Mouse (Mus musculus): ENCODE measurements around the gene Hoxa2. TPM values are rescaled to one million over a fixed set of nuclear protein-coding genes. Genes with fewer than 3 reads are reported as not detected.

Gene Hoxa2
- polyA plus RNA-seq, 1 experiment from 2014 or later = not detected

DNA sequence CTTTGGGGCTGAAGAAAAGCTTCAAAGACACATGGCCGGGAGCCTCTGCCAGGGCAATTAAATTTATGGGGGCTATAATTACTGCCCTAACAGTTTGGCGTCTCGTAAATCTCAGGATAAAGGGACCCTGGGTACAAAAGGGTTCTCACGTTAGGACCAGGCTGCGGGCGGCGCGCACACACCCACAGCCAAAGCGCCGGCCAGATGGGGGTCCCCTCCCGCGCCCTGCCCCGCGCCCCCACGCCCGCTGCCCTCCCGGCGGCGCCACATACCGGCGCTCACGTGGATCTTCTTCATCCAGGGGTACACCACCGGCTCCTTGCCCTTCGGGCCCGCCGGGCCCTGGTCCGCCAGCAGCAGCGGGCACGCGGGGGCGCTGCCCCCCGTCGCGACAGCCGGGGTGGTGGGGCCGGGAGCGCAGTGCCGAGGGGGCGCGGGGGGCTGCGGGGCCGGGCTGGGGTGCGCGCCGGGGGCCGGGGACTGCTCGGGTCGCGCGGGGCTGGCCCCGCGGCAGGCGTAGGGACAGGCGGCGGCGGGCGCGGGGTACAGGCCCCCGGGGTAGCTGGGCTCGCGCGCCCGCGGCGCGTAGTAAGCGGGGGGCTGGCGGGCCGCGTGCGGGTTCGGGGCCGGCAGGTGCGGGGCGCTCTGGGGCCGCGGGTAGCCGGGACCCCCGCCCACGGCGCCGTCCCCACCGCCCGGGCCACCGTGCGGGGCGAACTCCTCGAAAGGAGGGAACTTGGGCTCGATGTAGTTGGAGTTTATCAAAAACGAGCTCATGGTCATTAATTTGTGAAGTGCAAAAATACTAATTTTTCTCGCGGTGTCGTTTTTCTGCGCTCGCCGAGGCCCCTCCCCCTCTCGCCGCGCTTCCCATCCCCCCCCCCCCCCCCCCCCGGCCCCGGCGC, 26.5 kb upstream of the Hoxa2 start, which contains the start of gene Hoxa4:
Gene Hoxa4, minus strand, starts transcription at position 848 of the 905 bp plus-strand sequence.
- H3K9ac ChIP-seq (replicated peaks; ENCODE audit: low read depth, low read length) = no peak within 1 kb of the TSS
- no peaks in the 10 kb centered on the region for H3K36me3 ChIP-seq (ENCODE audit: control insufficient read depth, insufficient read depth)
- peaks cover 5% of the 10 kb centered on the region for H3K4me1 ChIP-seq (replicated peaks; ENCODE audit: control insufficient read depth, insufficient read depth, low read length)
- peak; percentile 12; the same call in 1 of the 2 replicates for ATAC-seq
- peak within 1 kb of the TSS; percentile 54 for H3K4me2 ChIP-seq (ENCODE audit: low read length)
- H3K4me3 ChIP-seq (replicated peaks; ENCODE audit: low read length) = peak within 1 kb of the TSS; percentile 35
- H3K27ac ChIP-seq (ENCODE audit: low read length) = no peak within 1 kb of the TSS
- under 1% methylated on average over 70 of the region's 102 CpGs for WGBS
- H3K9me3 ChIP-seq (ENCODE audit: control insufficient read depth, low read length) = no peaks in the 10 kb centered on the region; the same call in 1 of the 2 replicates
- peaks cover 94% of the 10 kb centered on the region for H3K27me3 ChIP-seq (replicated peaks; ENCODE audit: control insufficient read depth, insufficient read depth, low read length)

DNA sequence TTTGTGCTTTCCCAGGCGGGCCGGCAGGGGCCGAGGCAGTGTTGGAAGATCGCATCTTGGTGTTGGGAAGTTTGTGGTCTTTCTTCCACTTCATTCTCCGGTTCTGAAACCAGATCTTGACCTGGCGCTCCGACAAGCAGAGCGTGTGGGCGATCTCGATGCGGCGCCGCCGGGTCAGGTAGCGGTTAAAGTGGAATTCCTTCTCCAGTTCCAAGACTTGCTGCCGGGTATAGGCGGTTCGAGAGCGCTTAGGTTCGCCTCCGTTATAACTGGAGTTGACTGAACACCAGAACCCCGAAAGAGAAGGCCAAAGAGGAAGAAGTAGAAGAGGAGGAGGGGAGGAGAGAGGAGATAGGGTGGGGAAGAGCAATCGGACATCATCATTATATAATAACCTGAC, 25.8 kb upstream of the Hoxa2 start:
- Histone ChIP-seq H3K27ac (ENCODE audit: low read length) (no peak overlapping the region), H3K4me1 (replicated peaks; ENCODE audit: control insufficient read depth, insufficient read depth, low read length) (peaks cover 5% of the 10 kb centered on the region), H3K9me3 (ENCODE audit: control insufficient read depth, low read length) (no peaks in the 10 kb centered on the region; the same call in 1 of the 2 replicates), H3K36me3 (ENCODE audit: control insufficient read depth, insufficient read depth) (no peaks in the 10 kb centered on the region), H3K9ac (replicated peaks; ENCODE audit: low read depth, low read length) (no peak overlapping the region), H3K27me3 (replicated peaks; ENCODE audit: control insufficient read depth, insufficient read depth, low read length) (peaks cover 95% of the 10 kb centered on the region), H3K4me3 (replicated peaks; ENCODE audit: low read length) (no peak overlapping the region), H3K4me2 (ENCODE audit: low read length) (no peak overlapping the region)
- 2% methylated on average over 23 of the region's 23 CpGs for WGBS
- ATAC-seq = no peak

DNA sequence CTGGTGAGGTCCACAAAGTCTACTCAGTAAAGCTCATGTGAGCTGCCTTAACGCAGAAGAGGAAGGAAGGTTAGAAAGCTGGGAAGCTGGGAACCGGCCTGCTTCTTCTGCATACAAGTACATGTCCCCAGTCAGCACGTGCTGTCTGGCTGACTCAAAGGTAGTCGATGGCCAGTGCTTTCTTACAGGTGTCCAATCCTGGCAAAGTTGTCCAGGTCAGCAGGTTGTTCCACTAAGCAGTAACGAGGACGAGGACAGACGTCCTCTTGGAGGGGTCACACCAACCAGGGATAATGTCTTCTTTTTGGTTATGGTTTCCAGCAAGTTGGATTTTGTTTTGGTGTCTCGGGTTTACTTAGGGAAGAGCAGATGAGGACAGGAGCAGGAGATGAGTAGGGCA, 25.3 kb upstream of the Hoxa2 start:
- no peak overlapping the region for H3K9ac ChIP-seq (replicated peaks; ENCODE audit: low read depth, low read length)
- ATAC-seq = no peak
- peaks cover 95% of the 10 kb centered on the region for H3K27me3 ChIP-seq (replicated peaks; ENCODE audit: control insufficient read depth, insufficient read depth, low read length)
- H3K36me3 ChIP-seq (ENCODE audit: control insufficient read depth, insufficient read depth) = no peaks in the 10 kb centered on the region
- no peaks in the 10 kb centered on the region; the same call in 1 of the 2 replicates for H3K9me3 ChIP-seq (ENCODE audit: control insufficient read depth, low read length)
- H3K4me3 ChIP-seq (replicated peaks; ENCODE audit: low read length) = no peak overlapping the region
- no peak overlapping the region for H3K27ac ChIP-seq (ENCODE audit: low read length)
- H3K4me1 ChIP-seq (replicated peaks; ENCODE audit: control insufficient read depth, insufficient read depth, low read length) = peaks cover 5% of the 10 kb centered on the region
- WGBS = 4% methylated on average over 8 of the region's 8 CpGs
- no peak overlapping the region for H3K4me2 ChIP-seq (ENCODE audit: low read length)

DNA sequence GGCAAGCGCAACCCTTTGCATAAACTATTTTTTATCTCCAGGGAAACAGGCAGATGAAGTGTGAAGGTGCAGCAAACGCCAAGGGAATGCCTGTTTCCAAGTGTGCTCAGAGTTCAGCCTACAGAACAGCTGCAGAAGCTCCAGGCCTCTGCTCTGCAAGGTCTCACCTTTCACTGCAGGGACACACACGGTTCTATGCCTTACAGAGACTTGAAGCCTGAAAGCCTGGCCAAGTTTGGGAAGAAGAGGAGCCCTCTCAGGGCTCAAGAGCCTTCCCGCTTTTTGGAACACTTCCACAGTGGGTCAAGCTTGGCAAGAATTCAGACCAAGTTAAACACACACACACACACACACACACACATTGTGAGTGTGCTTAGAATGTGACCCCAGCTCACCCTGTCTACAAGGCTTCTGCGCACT, 24.6 kb upstream of the Hoxa2 start:
- H3K9ac ChIP-seq (replicated peaks; ENCODE audit: low read depth, low read length) = no peak overlapping the region
- peaks cover 5% of the 10 kb centered on the region for H3K4me1 ChIP-seq (replicated peaks; ENCODE audit: control insufficient read depth, insufficient read depth, low read length)
- H3K27me3 ChIP-seq (replicated peaks; ENCODE audit: control insufficient read depth, insufficient read depth, low read length) = peaks cover 95% of the 10 kb centered on the region
- no peak for ATAC-seq
- H3K4me2 ChIP-seq (ENCODE audit: low read length) = no peak overlapping the region
- H3K36me3 ChIP-seq (ENCODE audit: control insufficient read depth, insufficient read depth) = no peaks in the 10 kb centered on the region
- no peak overlapping the region for H3K27ac ChIP-seq (ENCODE audit: low read length)
- no peaks in the 10 kb centered on the region; the same call in 1 of the 2 replicates for H3K9me3 ChIP-seq (ENCODE audit: control insufficient read depth, low read length)
- H3K4me3 ChIP-seq (replicated peaks; ENCODE audit: low read length) = no peak overlapping the region
- WGBS = 10% methylated on average over 5 of the region's 5 CpGs

DNA sequence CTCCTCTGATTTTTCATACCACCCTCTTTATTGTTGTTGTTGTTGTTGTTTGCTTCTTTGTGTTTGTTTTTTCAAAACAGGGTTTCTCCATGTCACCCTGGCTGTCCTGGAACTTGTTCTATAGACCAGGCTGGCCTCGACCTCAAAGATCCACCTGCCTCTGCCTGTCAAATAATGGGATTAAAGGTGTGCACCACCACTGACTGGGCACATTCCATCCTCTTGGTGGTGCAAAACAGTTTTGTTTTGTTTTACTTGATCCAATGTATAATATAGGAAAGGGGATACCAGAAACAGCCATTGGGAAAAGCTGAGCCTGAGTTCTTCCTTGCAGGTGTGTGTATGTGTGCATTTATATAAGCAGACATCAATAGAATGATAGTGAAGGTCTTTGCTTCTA, 21.9 kb upstream of the Hoxa2 start:
- Histone ChIP-seq H3K36me3 (ENCODE audit: control insufficient read depth, insufficient read depth) (no peaks in the 10 kb centered on the region), H3K27ac (ENCODE audit: low read length) (no peak overlapping the region), H3K4me2 (ENCODE audit: low read length) (no peak overlapping the region), H3K9me3 (ENCODE audit: control insufficient read depth, low read length) (no peaks in the 10 kb centered on the region; the same call in 1 of the 2 replicates), H3K4me3 (replicated peaks; ENCODE audit: low read length) (no peak overlapping the region), H3K27me3 (replicated peaks; ENCODE audit: control insufficient read depth, insufficient read depth, low read length) (peaks cover 98% of the 10 kb centered on the region), H3K9ac (replicated peaks; ENCODE audit: low read depth, low read length) (no peak overlapping the region), H3K4me1 (replicated peaks; ENCODE audit: control insufficient read depth, insufficient read depth, low read length) (no peaks in the 10 kb centered on the region; the same call in none of the 2 replicates)
- ATAC-seq = no peak
- WGBS = 11% methylated on average over 1 of the region's 1 CpGs

DNA sequence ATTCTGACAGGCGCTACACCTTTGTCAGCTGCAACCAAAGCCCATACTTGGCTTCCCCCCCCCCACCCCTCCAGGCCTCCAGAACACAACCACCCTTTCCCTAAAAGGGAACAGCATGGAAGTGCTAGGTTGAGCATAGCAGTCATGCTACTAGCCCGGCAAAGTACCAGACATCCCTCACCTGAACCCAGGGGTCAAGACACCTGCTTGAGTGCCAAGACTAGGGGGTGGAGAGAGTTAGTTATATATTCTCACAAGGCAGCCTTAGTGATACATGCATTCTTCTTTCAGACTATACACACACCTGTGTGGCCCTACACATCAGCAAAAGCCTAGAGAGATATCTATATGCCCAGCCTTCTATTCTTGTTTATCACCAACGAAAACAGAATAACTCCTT, 21.2 kb upstream of the Hoxa2 start:
- H3K9ac ChIP-seq (replicated peaks; ENCODE audit: low read depth, low read length) = no peak overlapping the region
- H3K9me3 ChIP-seq (ENCODE audit: control insufficient read depth, low read length) = no peaks in the 10 kb centered on the region; the same call in 1 of the 2 replicates
- no peak for ATAC-seq
- H3K36me3 ChIP-seq (ENCODE audit: control insufficient read depth, insufficient read depth) = no peaks in the 10 kb centered on the region
- WGBS = 5% methylated on average over 3 of the region's 3 CpGs
- H3K27me3 ChIP-seq (replicated peaks; ENCODE audit: control insufficient read depth, insufficient read depth, low read length) = peaks cover 98% of the 10 kb centered on the region
- H3K4me3 ChIP-seq (replicated peaks; ENCODE audit: low read length) = no peak overlapping the region
- no peak overlapping the region for H3K4me2 ChIP-seq (ENCODE audit: low read length)
- no peaks in the 10 kb centered on the region; the same call in 1 of the 2 replicates for H3K4me1 ChIP-seq (replicated peaks; ENCODE audit: control insufficient read depth, insufficient read depth, low read length)
- H3K27ac ChIP-seq (ENCODE audit: low read length) = no peak overlapping the region

DNA sequence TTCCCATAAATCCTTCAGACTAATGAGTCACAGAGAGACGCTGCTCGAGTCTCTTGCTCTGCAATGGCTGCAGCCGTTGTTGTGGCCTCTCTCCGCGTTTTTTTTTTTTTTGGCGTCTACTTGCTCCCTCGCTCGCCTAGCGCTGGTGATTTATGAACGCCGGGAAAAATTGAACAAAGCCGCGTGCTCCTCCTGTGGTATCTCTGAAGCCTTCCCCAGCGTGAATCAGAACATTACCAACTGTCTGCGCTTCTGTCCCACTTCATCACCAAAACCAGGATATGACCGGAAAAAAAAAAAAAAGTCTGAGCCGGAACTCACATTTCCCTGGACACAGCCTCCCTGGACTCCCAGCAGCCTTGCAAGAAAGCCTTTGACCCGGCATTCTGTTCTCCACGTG, 20.6 kb upstream of the Hoxa2 start:
- WGBS = under 1% methylated on average over 19 of the region's 19 CpGs
- Histone ChIP-seq H3K27me3 (replicated peaks; ENCODE audit: control insufficient read depth, insufficient read depth, low read length) (peaks cover 98% of the 10 kb centered on the region), H3K4me1 (replicated peaks; ENCODE audit: control insufficient read depth, insufficient read depth, low read length) (no peaks in the 10 kb centered on the region), H3K9ac (replicated peaks; ENCODE audit: low read depth, low read length) (no peak overlapping the region), H3K36me3 (ENCODE audit: control insufficient read depth, insufficient read depth) (no peaks in the 10 kb centered on the region), H3K4me2 (ENCODE audit: low read length) (no peak overlapping the region), H3K27ac (ENCODE audit: low read length) (no peak overlapping the region), H3K4me3 (replicated peaks; ENCODE audit: low read length) (no peak overlapping the region), H3K9me3 (ENCODE audit: control insufficient read depth, low read length) (no peaks in the 10 kb centered on the region; the same call in 1 of the 2 replicates)
- no peak for ATAC-seq

DNA sequence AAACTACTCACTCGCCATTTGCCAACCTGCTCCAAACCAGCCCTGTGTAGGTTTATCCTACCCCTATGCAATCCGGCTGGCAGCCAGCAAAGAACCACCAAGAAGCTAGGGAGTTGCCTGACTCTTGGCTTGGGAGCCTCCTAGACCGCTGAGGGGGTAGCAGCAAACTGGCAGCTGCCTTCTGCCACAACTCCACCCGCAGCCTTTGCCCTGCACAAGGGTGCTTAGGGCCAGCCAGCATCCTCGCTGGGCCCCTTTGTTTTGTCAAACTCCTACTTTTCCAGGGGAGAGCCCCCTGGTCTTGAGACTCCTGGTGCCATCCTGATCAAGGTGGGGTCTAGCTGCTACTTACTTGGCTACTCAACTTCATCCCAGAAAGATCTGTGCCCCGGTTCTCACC, 20.0 kb upstream of the Hoxa2 start:
- WGBS = 1% methylated on average over 6 of the region's 6 CpGs

DNA sequence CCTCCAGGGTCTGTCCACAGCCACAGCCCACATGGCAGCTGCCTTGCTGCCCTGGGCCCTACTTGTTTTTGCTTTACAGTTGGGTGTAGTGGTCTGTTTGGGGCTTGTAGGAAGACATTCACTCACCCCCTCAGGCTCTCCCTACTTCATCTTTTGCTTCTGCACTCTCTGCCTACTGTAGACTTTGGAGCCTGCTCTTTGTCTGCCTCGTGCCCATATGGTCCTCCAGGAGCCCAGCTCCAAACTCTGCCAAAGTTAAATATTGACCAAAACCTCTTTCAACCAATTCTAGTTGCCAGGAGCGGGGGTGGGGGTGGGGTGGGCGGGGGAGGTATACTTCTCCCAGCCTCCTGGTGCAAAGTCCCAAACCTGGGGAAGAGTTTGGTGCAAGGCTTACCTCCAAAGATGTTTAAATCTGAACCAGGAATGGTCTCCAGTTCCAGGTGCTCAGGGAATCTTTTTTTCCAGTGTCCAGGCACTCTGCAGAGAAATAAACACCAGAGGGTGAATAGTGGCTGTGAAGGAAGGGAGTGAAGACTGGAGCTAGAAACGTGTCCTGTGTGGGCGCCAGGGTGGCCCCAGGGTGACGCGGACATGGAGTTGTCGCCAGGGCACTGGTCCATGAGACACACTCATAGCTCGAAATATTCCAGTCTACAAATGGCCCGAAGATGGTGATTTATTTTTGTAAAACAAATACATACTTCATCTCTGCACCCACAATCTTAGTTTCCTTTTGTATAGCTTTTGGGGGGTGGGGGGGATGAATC, 18.9 kb upstream of the Hoxa2 start:
- ATAC-seq = no peak
- no peaks in the 10 kb centered on the region for H3K4me1 ChIP-seq (replicated peaks; ENCODE audit: control insufficient read depth, insufficient read depth, low read length)
- H3K36me3 ChIP-seq (ENCODE audit: control insufficient read depth, insufficient read depth) = no peaks in the 10 kb centered on the region
- H3K27ac ChIP-seq (ENCODE audit: low read length) = no peak overlapping the region
- no peak overlapping the region for H3K4me2 ChIP-seq (ENCODE audit: low read length)
- no peak overlapping the region for H3K9ac ChIP-seq (replicated peaks; ENCODE audit: low read depth, low read length)
- H3K4me3 ChIP-seq (replicated peaks; ENCODE audit: low read length) = no peak overlapping the region
- 9% methylated on average over 10 of the region's 10 CpGs for WGBS
- H3K27me3 ChIP-seq (replicated peaks; ENCODE audit: control insufficient read depth, insufficient read depth, low read length) = peaks cover 98% of the 10 kb centered on the region
- H3K9me3 ChIP-seq (ENCODE audit: control insufficient read depth, low read length) = no peaks in the 10 kb centered on the region; the same call in 1 of the 2 replicates

More for the DNA sequence above, 20.0 kb upstream of the Hoxa2 start:
- Histone ChIP-seq H3K4me2 (ENCODE audit: low read length) (no peak overlapping the region), H3K9ac (replicated peaks; ENCODE audit: low read depth, low read length) (no peak overlapping the region), H3K4me1 (replicated peaks; ENCODE audit: control insufficient read depth, insufficient read depth, low read length) (no peaks in the 10 kb centered on the region), H3K9me3 (ENCODE audit: control insufficient read depth, low read length) (no peaks in the 10 kb centered on the region; the same call in 1 of the 2 replicates), H3K36me3 (ENCODE audit: control insufficient read depth, insufficient read depth) (no peaks in the 10 kb centered on the region), H3K27me3 (replicated peaks; ENCODE audit: control insufficient read depth, insufficient read depth, low read length) (peaks cover 98% of the 10 kb centered on the region), H3K4me3 (replicated peaks; ENCODE audit: low read length) (no peak overlapping the region), H3K27ac (ENCODE audit: low read length) (no peak overlapping the region)
- ATAC-seq = no peak
